Mouse (Mus musculus) myocyte (in vitro differentiated cells): ENCODE results near the gene Vmn1r104.
"Not testable (repeated sequence)": the region's sequence is repeated elsewhere in the genome, so short reads cannot be mapped to it uniquely, and the experiment has no call there.

ENCODE experiments used
- CEBPB ChIP-seq: IDR thresholded peaks from 2 replicates; pipeline ENCODE4 v1.6.1; 2011; ENCODE audit warnings: mild to moderate bottlenecking, moderate library complexity; ENCODE audit not compliant: poor library complexity, insufficient read depth, severe bottlenecking
- MYOD1 ChIP-seq, 3 experiments: IDR thresholded peaks; one replicate each; pipeline ENCODE4 v1.6.1; 2011; ENCODE audit warnings: control low read depth in 2 of 3, low read depth in 2 of 3, mild to moderate bottlenecking in 2 of 3, moderate library complexity in 1 of 3; ENCODE audit not compliant: insufficient read length in 2 of 3, control insufficient read depth in 1 of 3
- POLR2A ChIP-seq: IDR thresholded peaks from one replicate; pipeline ENCODE4 v1.6.1; 2011; ENCODE audit warnings: low read depth, mild to moderate bottlenecking, control low read depth, moderate library complexity; ENCODE audit not compliant: insufficient read length
- TCF12 ChIP-seq: IDR thresholded peaks from one replicate; pipeline ENCODE4 v1.6.1; 2011; ENCODE audit warnings: mild to moderate bottlenecking, control low read depth; ENCODE audit not compliant: poor library complexity, insufficient read depth, severe bottlenecking
- USF1 ChIP-seq: IDR thresholded peaks from one replicate; pipeline ENCODE4 v1.6.1; 2011; ENCODE audit warnings: low read depth, mild to moderate bottlenecking, control low read depth, moderate library complexity

GRCm38 (mm10) chr7:20576141-20576540 is 42.5 kb downstream of the Vmn1r104 start, which contains the start of gene Gm4141:
- not testable (repeated sequence) for TF ChIP-seq USF1; TCF12; POLR2A; CEBPB; MYOD1 (IDR thresholded peaks at IDR 0.05; ENCODE audit: control insufficient read depth in 1 of 3, insufficient read length in 2 of 3, low read depth in 2 of 3)
